Mouse (Mus musculus) thymus, adult 2 months (tissue): ENCODE results near the gene Nr1h2.

ENCODE experiments used
- CTCF ChIP-seq: fragments of 200-500 bp; IDR thresholded peaks from 2 replicates; pipeline ENCODE4 v1.5.1; 2012; ENCODE audit warnings: mild to moderate bottlenecking, control low read depth, low read length, moderate library complexity, borderline replicate concordance; ENCODE audit not compliant: control insufficient read depth, poor library complexity, insufficient read depth; ENCODE audit errors: extremely low read depth
- POLR2A ChIP-seq: fragments of 200-500 bp; IDR thresholded peaks from 2 replicates; pipeline ENCODE4 v1.6.1; 2012; ENCODE audit warnings: mild to moderate bottlenecking, low read length, control low read depth, moderate library complexity; ENCODE audit not compliant: control insufficient read depth, poor library complexity, insufficient read depth; ENCODE audit errors: extremely low read depth

- TF ChIP-seq CTCF = no peak
- TF ChIP-seq POLR2A = no peak
These were observed 43.3 kb upstream of the Nr1h2 start for GRCm38 (mm10) chr7:44596996-44597538.
